Mouse (Mus musculus): ENCODE data around the gene Ephx3.
A peak's percentile ranks its signal among the peaks of the same experiment; 100 is the strongest.
"Not testable (repeated sequence)": the region's sequence is repeated elsewhere in the genome, so short reads cannot be mapped to it uniquely, and the experiment has no call there.

Ephx3 gene

GRCm38 (mm10) chr17:32188863-32189636 is at the start of gene Ephx3:
Ephx3 (minus strand) TSS chr17:32189549.
- DNase-seq (ENCODE audit: low read depth) = no peak

GRCm38 (mm10) chr17:32238589-32238988 is 49.2 kb upstream of the Ephx3 start:
- DNase-seq (ENCODE audit: low read depth) = no peak

- peak; percentile 67 for DNase-seq (ENCODE audit: low read depth)
Observed at GRCm38 (mm10) chr17:32235534-32236191, 46.3 kb upstream of the Ephx3 start.

GRCm38 (mm10) chr17:32233174-32233573 is 43.8 kb upstream of the Ephx3 start:
- no peak for DNase-seq (ENCODE audit: low read depth)

GRCm38 (mm10) chr17:32229256-32229655 is 39.9 kb upstream of the Ephx3 start:
- no peak for DNase-seq (ENCODE audit: low read depth)

- no peak for DNase-seq (ENCODE audit: low read depth)
Observed at GRCm38 (mm10) chr17:32220873-32221272, 31.5 kb upstream of the Ephx3 start.

- DNase-seq (ENCODE audit: low read depth) = not testable (repeated sequence)
Observed at GRCm38 (mm10) chr17:32215587-32215986, 26.2 kb upstream of the Ephx3 start.

- not testable (repeated sequence) for DNase-seq (ENCODE audit: low read depth)
Observed at GRCm38 (mm10) chr17:32211554-32211953, 22.2 kb upstream of the Ephx3 start.

GRCm38 (mm10) chr17:32209752-32210151 is 20.4 kb upstream of the Ephx3 start:
- DNase-seq (ENCODE audit: low read depth) = no peak

GRCm38 (mm10) chr17:32209144-32209543 is 19.8 kb upstream of the Ephx3 start:
- peak; percentile 69 for DNase-seq (ENCODE audit: low read depth)

GRCm38 (mm10) chr17:32207586-32208245 is 18.4 kb upstream of the Ephx3 start:
- peak; percentile 63 for DNase-seq (ENCODE audit: low read depth)

GRCm38 (mm10) chr17:32205345-32205744 is 16.0 kb upstream of the Ephx3 start:
- no peak for DNase-seq (ENCODE audit: low read depth)

GRCm38 (mm10) chr17:32202972-32203371 is 13.6 kb upstream of the Ephx3 start:
- no peak for DNase-seq (ENCODE audit: low read depth)

GRCm38 (mm10) chr17:32201086-32201485 is 11.7 kb upstream of the Ephx3 start:
- DNase-seq (ENCODE audit: low read depth) = no peak

- no peak for DNase-seq (ENCODE audit: low read depth)
Observed at GRCm38 (mm10) chr17:32199796-32200195, 10.4 kb upstream of the Ephx3 start.

GRCm38 (mm10) chr17:32197156-32197555 is 7.8 kb upstream of the Ephx3 start:
- no peak for DNase-seq (ENCODE audit: low read depth)

- DNase-seq (ENCODE audit: low read depth) = no peak
Observed at GRCm38 (mm10) chr17:32195725-32196124, 6.4 kb upstream of the Ephx3 start.

- DNase-seq (ENCODE audit: low read depth) = no peak
Observed at GRCm38 (mm10) chr17:32193010-32193409, 3.7 kb upstream of the Ephx3 start.

- DNase-seq (ENCODE audit: low read depth) = no peak
Observed at GRCm38 (mm10) chr17:32189850-32190249, 501 bp upstream of the Ephx3 start.

- DNase-seq (ENCODE audit: low read depth) = no peak
Observed at GRCm38 (mm10) chr17:32183017-32183416, 6.3 kb downstream of the Ephx3 start.

- DNase-seq (ENCODE audit: low read depth) = no peak
Observed at GRCm38 (mm10) chr17:32179621-32180491, 9.5 kb downstream of the Ephx3 start.

GRCm38 (mm10) chr17:32176919-32177318 is 12.4 kb downstream of the Ephx3 start:
- no peak for DNase-seq (ENCODE audit: low read depth)
